Mouse (Mus musculus): ENCODE results near the gene Dapk3. TPM values are rescaled to one million over a fixed set of nuclear protein-coding genes. Genes with fewer than 3 reads are reported as not detected.

The Dapk3 gene
- total RNA-seq (2021): 10 to 100 TPM; 77.4 to 80.3 TPM
- long read RNA-seq, experiment 1, transcript Dapk3-202 (9 exons, 1,730 nt): major isoform, 79 of 115 reads
- long read RNA-seq, experiment 1, partial matches to known transcripts: 6 of 115 reads
- long read RNA-seq, experiment 1, other reads (novel, unspliced or antisense): 22 of 115 reads
- long read RNA-seq, experiment 2, transcript Dapk3-202 (9 exons, 1,730 nt): major isoform, 73 of 121 reads
- long read RNA-seq, experiment 2, transcript Dapk3-209 (8 exons, 1,482 nt): minor isoform, 5 of 121 reads
- long read RNA-seq, experiment 2, partial matches to known transcripts: 8 of 121 reads
- long read RNA-seq, experiment 2, other reads (novel, unspliced or antisense): 29 of 121 reads

- peak; percentile 96 to 98 for DNase-seq (ENCODE audit: low spot score in 2 of 2)
Observed at GRCm38 (mm10) chr10:81182336-81183333, at the start of gene Dapk3. Gene Dapk3 (plus strand): TSS chr10:81183005.

- no peak for DNase-seq (ENCODE audit: low spot score in 2 of 2)
Observed at GRCm38 (mm10) chr10:81134181-81134587, 48.6 kb upstream of the Dapk3 start.

DNA sequence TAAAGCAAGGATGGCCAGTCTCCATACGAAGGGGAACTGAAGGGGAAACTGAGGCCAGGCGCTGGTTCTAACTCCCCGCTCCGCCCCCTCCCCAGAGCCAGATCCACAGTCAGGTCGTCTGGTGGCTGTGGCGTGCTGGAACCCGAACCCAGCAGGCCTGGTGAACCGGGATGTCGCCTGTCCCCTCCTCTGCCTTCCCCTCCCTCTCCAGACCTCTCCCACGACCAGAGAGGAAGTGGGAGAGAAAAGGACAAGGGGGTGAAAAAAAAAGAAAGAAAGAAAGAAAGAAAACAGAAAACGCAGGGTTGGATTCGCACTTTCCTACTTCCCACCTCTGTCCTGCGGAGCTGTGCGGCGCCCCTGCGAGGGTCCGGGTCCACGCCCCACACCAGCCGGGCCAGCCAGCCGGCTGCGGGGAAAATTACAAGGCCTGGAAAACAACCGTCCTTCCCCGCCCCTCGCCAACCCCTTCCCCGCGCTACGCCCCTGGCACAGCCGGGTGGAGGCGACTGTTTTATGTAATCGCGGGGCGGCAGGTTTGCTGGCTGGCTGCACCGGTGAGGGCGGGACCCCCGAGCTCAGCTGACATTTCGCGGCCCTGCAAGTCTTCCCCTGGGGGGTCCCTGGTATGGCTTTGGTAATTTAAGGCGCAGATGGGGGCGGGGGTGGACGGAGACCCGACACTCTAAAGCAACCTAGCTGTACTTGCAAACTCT is 47.7 kb upstream of the Dapk3 start, which contains the start of gene Zbtb7a:
TSS of gene Zbtb7a (plus strand) at position 255 of the 716 bp plus-strand sequence.
- DNase-seq (ENCODE audit: low spot score in 2 of 2): peak; percentile 53 to 60

DNA sequence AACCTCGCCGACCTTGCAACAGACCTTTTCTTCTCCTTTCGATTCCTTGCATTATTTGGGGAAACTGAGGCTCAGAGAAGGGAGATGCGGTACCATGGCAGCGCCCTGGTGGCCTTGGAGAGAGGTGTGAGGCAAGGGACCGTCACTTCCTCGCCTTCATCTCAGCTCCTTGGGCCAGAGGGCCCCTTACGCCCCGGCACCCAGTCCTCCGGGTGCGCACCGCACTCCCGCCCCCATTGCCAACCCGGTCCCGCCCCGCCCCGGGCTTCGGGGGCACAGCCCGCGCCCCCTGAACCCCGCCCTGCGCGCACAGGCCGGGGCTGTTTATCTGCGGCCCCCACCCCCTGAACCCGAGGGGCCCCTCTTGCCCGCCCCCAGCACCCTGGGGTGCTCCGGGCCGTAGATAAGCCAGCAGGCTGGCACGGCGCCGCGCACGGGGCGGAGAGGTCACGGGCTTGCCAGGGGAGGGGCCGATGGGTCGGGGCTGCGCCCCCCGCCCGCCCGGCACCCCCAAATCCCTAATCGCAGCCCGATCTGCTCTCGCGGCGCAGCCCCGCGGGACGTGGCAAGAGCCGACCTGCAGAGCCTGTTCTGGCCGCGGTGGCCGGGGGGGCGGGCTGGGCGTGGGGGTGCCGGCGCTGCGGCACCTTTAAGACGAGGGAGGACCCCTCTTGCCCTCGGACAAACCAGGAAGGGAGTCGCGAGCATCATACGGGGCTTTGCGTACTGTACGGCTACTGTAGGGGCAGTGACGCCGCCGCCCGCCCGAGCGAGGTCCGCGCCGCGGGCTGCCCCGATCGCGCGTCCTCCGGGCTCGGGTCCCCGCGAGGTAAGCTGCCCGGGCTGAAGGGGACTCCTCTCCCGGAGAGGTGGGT is 46.7 kb upstream of the Dapk3 start:
- peak; percentile 60 to 76 for DNase-seq (ENCODE audit: low spot score in 2 of 2)

DNA sequence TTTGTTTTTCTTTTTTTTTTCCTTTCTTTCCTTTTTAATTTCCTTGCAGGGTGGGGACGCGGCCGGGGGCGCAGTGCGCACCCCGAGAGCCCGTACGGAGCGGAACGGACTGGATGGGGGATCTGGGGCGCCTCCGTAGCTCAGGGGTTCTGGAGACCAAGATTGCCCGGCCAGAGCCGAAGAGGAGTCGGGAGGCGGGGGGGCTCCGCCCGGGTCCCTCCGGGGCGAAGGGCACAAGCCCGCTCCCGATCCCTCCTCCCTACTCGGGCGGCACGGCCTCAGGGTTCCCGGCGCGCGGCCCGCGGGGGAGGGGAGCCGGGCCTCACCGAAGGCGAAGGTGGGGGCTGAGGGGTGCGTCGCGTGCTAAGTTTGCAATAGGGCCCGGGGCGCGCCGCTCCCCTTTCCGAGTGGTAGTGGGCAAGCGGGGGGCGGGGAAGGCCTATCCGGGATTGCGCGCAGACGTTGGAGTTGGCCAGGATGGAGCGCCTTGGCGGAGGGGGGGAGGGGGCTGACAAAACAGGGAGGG is 46.0 kb upstream of the Dapk3 start:
- peak; percentile 67 to 74 for DNase-seq (ENCODE audit: low spot score in 2 of 2)

GRCm38 (mm10) chr10:81137252-81138130 is 45.3 kb upstream of the Dapk3 start:
- peak; percentile 100 for DNase-seq (ENCODE audit: low spot score in 2 of 2)

- DNase-seq (ENCODE audit: low spot score in 2 of 2): no peak
Observed at GRCm38 (mm10) chr10:81138131-81138782, 44.5 kb upstream of the Dapk3 start.

- DNase-seq (ENCODE audit: low spot score in 2 of 2): no peak
Observed at GRCm38 (mm10) chr10:81138821-81139528, 43.8 kb upstream of the Dapk3 start.

GRCm38 (mm10) chr10:81139529-81139846 is 43.3 kb upstream of the Dapk3 start:
- DNase-seq (ENCODE audit: low spot score in 2 of 2): no peak

GRCm38 (mm10) chr10:81140005-81140404 is 42.8 kb upstream of the Dapk3 start:
- DNase-seq (ENCODE audit: low spot score in 2 of 2): no peak

DNA sequence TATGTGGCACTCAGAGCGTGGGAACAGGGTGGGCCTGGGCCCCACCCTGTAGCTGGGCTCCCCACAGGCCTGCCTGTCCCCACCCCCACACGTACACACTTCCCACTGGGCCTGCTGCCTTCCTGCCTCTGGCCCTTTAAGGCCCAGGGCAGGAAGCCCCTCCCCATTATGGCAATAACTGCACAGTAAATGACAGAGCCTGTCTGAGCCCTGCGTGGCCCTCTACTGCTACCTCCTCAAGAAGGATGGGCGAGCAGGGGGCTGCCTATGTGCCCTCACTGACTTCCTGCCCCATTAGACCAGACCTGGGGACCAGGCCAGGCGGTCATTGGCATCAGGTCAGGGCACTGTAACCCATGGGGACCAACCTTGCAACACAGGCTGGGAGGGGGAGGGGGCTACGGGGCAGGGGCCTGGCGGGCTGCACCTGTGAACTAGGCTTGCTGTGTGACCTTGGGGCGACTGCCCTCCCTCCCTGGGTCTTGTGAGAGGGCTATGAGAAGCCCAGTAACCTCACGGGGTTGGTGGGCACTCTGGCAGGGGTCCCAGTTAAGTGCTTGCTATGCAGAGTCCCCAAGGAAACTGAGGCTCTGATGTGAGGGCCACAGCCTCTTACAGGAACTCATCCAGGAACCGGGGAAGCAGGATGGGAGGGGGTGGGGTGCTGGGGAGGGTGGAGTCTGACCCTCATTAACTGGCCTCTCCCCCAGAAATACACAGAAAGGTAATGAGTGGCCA is 41.9 kb upstream of the Dapk3 start:
- DNase-seq (ENCODE audit: low spot score in 2 of 2): no peak

DNA sequence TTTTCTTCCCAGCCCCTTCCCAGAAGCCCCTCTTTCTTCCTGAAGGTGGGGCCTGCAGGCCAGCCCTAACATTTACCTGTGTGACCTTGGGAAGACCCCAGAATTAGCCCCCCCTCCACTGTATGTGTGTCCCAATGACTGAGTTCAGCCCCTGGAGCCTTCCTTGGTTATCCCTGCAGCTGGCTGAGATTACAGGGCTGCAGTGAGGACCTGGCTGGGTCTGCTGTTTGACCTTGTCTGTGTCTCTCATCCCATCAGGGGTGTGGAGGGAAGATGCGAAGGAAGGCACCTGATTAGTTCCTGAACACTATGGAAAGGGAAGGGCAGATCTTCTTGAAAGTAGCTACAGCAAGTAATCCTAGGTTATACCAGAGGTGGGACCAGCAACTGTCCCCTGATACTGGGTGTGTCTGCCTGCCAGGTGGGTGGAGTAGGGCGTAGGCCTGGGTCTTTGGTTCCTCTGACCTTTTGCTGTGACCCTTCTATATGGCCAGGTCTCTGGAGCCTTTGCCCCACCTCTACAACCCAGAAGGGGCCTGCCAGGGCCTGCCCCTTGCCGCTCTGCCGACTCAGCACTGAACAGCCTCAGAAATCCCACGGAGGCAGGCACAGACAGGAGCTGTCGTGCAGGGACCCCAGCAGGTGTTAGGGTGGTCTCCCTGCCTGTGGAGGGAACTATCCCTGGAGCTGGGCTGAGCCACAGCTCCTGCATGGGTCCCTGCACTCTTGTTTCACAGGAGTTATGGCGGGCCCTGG is 41.2 kb upstream of the Dapk3 start:
- no peak for DNase-seq (ENCODE audit: low spot score in 2 of 2)

DNA sequence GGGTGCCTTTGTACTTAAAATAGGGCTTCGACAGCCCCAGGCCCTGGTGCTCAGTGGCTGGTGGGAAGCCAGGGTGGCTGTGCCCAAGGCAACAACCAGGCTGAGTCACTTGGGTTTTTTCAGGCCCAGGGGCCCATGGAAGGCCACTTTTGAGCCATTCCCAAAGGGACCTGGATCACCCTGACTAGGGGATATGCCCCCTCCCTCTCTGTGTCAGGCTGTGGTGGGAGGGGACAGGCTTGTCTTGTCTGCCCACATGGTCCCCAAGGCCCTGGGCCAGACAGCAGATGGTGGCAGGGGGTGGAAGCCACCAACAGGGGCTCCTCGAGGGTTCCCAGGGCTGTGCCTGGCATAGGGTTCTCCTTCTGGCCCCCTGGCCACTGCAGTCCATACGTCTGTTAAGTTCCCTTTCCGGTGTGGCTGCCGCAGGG is 40.2 kb upstream of the Dapk3 start:
- DNase-seq (ENCODE audit: low spot score in 2 of 2): no peak

- DNase-seq (ENCODE audit: low spot score in 2 of 2): no peak
Observed at GRCm38 (mm10) chr10:81143157-81143633, 39.6 kb upstream of the Dapk3 start.

GRCm38 (mm10) chr10:81143845-81144437 is 38.9 kb upstream of the Dapk3 start:
- DNase-seq (ENCODE audit: low spot score in 2 of 2): no peak

- DNase-seq (ENCODE audit: low spot score in 2 of 2): no peak
Observed at GRCm38 (mm10) chr10:81144667-81145066, 38.1 kb upstream of the Dapk3 start.

Measured in left cerebral cortex, adult 18-20 months (tissue).